Mouse (Mus musculus) embryonic fibroblast, embryonic 13.5 days (primary cell): Measurements from ENCODE around the gene Synj2.

Experiments used
- CTCF ChIP-seq: IDR thresholded peaks from 2 replicates; pipeline ENCODE4 v1.5.1; 2011; ENCODE audit warnings: mild to moderate bottlenecking, control low read depth, low read length, moderate library complexity, borderline replicate concordance; ENCODE audit not compliant: insufficient read depth
- POLR2A ChIP-seq: IDR thresholded peaks from 2 replicates; pipeline ENCODE4 v1.6.1; 2011; ENCODE audit warnings: low read depth, mild to moderate bottlenecking, control low read depth, low read length, moderate library complexity

DNA sequence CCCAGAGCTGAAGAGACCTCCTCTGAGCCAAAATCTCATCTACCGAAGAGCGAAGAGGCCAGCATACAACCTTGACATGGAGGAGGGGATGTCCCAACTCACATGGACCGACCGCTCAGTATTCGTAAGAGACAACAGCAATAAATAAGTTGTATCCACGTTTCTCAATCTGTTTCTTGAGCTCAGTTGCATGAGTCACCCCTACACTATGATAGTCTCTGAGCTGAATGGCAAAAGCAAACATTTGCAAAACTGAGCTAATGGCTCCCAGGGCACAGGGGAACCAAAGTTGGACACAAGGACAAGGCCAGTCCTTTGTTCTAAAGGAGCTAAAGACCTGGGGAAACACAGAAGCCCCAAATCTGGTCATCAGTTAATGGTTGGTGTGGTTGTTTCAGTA lies 128.8 kb downstream of the Synj2 start:
- TF ChIP-seq CTCF = no peak
- TF ChIP-seq POLR2A = no peak
